Mouse (Mus musculus) left cerebral cortex, adult 9 months (tissue): ENCODE measurements at regions not wholly inside any gene's neighbourhood (a gene's known extent, or its start where the extent isn't known, plus 50 kb on each side); places are given as distances from the start of the nearest gene placed in this dataset.

Experiments used
- DNase-seq, 2 experiments: peaks; one replicate each; pipeline ENCODE4 v3.0.0; 2022; ENCODE audit warnings: low spot score in 2 of 2

DNA sequence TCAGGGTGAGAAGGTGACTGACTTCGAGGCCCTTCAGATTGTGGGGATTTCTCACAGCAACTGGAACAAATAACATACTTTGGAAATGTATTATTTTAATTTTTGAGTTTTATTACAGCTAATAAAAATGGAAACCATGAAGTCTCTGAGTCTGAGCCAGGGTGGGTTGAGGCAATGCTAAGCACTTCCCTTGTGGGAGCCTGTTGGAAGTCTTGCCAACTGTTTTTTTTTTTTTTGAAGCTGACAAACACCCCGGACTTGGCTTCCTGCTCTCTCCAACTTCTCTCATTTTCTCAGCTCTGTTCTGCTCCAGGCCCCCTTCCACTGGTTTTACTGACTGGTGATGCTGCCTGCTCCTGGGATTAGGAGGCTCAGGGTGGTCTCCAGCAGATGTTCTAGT is 445.4 kb upstream of the Mki67 start:
- no peak for DNase-seq

DNA sequence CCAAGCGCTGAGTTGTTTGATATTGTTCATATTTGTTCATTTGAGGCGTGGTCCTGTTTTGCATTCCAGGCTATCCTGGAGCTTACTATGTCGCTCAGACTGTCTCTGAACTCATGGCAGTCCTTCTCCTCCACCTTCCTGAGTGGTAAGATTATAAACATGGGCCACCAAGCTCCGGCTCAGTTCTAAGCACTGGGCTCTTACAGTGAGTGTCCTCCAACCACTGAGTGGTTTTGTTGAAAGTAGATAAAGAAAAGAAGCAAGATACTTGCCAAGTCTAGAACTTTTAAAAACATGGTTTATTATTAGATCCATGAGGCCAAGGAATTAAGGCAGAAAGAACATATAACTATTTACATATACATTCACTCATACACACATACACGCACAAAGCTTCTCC is 448.7 kb upstream of the Mki67 start:
- no peak for DNase-seq

DNA sequence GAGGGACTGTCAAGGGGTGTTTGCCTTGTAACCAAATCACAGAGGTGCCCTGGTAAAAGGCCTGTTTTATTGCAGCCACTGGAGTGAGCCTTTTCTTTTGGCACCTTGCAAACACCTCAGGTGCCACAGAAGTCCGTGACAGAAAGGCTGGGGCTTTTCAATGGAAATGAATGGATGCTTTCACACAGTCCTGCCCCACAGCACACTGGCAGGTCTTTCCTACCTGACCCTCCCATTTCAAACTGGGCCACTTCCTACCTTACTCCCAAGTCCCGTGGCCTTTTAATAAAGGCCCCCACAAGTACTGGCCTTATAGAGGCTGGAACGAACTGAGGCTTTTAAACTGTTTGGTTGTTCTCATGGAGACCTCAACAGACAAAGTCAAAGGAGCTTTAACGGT is 453.1 kb upstream of the Mki67 start:
- DNase-seq: no peak

DNA sequence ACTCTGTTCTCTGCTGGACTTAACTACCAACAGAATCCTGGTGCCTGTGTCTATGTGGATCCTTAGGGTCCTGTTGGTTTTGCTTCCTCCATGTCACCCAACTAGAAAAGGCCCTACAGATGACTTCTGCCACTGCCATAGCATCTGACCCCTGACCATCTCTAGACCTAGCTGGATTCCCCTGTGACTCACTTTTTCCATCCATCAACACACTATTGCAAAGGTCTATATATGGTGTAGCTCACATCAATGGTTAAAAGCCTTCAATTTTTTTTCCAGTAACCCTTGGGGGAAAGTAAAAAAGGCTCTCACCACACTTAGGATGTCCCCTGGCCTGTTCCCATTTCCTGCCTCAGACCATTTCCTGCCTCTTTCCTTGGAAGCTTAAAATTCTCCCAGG is 460.2 kb upstream of the Mki67 start:
- DNase-seq: no peak

DNA sequence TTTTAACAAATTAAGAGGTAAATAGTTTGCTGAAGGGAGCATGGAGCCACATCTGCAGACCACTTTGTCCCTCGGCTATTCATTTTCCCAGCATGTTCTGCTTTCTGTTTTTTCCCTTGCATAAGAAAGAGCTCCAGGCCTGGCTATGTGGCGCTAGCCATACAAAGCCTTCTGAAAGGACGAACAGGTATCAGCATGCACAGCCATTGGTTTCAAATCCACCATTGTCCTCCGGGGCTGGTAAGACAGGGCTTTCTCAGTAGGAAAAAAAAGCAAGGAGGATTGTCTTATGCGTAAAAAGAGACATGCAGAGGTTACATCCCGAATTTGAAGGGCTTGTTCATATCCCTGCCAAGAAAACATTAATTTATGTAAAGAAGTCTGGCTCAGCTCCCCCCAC is 464.8 kb upstream of the Mki67 start:
- no peak for DNase-seq

DNA sequence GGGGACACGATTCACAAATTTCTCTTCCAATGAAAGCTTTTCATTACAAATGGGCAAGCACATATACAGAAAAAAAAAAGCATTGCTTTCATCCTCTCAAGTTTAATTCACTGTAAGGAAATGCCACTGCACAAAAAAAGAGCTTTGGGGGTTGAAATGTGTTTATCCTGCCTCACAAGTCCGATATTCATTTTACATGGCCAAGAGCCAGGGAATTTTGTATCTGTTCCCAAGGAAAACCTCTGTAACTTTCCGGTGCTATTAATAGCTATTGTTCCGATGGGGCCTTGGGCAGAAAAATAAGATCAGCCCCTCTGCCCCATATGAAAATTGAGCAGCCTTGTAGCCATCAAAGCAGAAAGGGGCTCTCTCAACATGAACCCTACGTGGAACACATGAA is 465.9 kb upstream of the Mki67 start:
- no peak for DNase-seq

DNA sequence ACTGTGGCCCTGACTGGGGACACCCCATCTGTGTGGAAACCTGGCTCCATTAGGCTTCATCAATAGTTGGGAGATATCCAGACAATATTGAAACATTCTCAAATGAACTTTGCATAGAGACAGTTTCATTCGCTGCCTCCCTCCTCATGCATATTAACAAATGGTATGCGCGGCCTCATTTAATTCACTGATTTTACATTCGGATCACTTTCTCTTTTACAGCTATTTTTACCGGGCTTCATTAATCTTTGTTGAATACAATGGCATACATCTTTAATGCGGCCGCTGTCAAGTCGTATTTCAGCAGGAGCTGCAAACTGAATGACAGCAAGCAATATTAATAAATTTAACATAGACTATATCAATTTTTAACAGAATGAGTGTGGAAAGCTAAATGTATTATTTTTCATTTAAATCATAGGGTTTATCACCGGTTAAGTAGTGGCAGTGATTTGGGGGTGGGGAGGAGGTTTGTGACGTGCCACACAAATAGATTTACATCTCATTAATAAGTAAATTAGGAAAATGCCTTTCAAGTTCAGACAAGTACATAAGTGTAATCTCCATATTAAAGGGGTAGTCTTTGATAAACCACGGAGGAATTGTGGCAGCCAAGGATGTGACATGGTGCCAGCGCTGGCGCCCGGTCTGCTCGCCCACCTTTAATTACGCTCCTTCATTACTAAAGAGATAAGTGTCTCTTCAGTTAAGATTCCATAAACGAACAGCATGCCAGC is 480.4 kb upstream of the Mki67 start:
- DNase-seq: no peak

DNA sequence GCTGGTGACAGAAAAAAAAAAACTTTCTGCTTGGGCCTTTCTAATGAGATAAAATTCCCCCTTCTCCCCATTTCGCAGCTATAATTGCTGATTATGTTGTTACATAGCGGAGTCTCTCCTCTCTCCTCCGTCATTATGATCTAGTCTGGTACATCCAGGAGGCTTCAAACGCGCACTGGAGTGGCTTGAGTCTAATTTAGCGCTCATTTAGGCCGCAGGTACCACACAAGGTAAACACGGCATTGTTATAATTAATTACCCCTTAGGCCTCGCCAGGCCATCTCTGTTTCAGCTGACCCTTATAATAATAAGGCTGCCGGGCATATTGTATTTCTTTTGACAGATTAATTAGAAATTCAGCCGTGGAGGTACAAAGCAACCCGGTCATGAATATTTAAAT is 492.7 kb upstream of the Mki67 start:
- DNase-seq: no peak

DNA sequence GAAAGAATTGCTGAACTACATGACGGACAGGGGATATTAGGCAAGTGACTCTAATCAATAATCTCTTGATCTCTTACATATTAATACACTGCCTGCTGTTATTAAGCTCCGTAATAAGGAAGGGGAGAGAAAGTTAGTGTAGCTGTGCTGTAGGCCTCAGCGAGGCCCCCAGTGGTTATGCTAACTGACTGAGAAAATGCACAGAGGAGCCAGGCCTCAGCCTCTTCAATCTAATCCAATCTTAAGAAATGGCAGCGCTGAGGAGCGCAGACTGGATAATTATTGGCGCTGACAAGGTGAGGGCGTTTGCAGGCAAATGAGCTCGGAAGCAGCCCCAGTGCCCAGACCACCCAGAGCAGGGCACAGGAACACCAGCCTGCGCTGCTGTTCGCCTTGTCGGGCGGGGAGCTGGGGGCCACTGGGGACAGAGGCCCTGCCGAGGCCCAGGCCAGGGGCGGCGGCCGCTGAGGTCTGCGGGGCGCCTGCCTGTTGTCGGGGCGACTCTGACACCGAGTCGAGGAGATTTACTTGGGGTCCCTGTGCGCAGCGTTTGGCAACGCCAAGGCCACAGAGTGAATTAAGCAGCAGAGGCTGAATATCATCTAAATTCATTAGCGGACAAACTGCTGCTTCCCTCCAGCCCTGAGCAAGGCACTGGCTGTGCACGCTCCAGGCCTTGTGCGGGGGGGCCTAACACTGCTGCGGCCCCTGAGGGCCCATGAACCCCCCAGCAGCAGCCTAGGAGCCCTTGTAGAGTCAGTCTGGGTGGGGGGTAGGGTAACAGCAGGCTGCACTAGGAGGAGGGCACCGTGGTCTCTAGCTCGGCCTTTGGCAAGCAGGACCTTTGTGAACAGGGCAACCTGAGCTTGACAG is 493.4 kb upstream of the Mki67 start:
- no peak for DNase-seq

DNA sequence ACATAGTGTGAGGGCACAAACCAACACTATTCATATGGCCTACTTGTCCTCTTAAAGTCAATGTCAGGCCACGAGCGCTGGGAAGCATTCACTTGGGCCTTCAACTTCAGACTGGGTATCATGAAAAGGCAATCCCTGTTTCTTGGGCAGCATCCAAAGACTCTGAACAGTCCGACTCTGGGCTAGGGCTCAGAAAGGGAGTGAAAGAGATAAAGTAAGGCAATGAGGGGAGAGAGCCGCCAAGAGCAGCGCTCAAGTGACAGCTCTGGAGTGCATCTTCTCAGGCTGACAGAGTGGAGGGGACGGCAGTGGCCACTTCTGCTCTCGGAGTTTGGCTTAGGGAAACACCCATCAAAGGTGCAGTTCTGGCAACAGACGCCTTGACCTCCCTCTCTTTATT is 496.3 kb upstream of the Mki67 start:
- DNase-seq: no peak

DNA sequence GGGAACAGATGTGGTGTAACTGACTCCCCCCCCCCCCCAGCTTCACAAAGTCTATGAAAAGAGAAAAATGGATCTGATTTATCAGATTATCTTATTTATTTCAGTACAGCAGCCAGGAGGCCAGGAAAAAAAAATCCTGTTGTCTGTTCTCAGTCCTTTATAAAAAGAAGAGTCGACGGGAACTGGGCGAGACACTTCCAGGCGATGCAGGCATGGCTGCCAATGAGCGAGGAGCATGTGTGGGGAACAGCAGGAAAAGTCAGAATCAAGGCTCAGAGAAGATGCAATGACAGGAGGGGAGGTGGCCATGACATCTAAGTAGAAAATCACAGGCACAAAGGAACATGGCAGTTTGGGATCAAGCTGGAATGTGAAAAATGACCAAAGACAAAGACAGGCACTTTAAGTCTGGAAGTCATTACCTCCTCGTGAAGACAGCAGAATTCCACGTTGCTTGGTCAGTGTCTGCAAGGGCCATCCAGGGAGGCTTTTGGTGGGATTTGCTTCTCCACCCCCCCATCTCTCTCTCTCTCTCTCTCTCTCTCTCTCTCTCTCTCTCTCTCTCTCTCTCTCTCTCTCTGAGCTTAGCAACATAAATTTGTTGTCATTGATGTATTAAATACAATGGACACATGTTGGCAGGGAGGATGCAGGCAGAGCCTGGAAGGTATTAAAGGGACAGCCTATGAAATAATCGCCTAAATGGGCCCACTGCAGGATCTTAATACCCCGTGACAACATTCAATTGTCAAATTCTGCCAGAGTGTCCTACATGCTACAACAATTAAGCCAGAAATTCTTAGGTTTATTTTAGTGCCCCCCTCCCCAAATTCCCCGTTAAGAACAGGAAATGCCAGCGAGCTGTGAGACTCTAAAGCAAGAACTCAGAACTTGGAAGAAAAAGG is 497.1 kb upstream of the Mki67 start:
- DNase-seq: no peak

DNA sequence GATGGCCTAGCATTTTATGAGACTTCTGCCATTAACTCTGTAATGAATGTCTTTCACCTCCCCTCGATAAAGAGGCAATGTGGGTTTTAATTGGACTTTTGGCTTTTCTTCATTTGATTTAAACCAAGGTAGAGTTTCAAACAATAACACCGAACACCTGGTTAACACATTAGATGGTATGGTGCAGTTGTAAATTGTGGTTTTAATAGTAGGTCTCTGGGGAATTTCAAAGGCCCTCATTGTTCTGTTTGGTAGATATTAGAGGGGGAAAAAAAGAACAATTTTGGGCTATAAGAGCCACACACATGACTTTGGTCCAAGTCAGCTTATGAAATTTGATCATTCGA is 497.8 kb upstream of the Mki67 start:
- no peak for DNase-seq

DNA sequence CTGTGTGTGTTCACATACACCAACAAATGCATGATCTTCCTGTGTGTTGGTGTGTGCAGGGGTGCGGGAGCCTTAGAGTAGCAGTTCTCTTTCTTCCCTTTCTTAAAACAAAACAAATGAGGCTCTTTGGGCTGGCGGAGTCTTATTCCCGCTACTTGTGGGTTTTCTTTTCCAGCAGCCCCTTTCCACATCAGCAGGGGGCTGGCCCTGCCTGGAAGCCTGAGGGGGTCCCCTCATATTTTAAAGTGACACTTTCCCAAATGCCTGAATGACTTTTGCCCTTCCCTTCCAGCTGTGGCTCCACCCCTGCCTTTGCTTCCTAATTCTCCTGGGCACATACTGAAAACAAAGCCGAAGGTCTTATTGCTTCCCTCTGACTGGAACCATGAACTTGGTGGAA is 498.3 kb upstream of the Mki67 start:
- DNase-seq: no peak

DNA sequence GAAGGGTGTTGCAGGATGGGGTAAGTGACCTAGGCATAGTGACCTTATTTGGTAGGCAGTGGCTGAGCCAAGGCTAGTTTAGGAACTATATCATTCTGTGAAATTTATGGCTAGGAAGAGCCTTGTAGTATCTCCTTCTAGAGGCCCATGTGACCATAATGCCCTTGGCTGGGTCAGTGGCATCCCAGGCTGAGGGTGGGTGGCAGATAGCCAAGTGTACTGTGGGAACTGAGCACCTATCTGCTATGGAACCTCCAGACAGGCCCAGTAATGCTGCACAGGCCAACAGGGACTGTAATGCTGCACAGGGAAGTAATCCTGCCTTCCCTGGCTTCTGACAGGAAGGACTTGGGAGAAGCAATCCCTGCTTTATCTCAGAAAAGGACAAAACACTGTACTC is 500.6 kb upstream of the Mki67 start:
- no peak for DNase-seq

DNA sequence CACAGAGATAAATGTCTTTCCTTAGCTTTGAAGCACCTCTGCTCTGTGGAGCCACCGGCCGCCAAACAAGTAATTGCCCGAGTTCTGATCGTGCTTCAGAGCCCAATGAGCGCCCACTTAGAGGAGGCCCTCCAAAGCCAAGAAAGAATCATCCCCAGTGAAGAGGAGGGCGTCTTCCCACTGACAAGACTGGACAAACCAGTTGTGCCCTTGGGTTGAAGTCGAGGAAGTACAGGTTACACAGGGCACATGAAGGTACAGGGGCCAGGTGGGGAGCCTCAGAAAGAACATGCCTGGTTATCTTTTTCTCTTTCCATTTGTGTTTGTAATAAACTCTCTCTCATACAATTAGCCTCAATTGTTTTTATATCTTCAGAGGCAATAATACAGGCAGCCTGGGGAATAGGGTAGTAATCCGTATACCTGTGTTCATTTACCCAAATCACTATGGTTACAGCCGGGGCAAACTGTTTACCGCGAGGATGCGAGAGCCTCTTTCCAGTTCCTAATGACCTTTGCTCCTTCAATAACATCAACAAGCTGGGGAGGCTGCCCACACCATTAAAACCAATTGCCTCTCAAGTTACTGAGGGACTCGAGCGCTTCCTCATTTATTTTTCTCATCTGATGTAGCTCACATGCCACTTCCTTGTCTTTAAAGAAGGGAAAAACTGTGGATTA is 503.5 kb upstream of the Mki67 start:
- DNase-seq: no peak

DNA sequence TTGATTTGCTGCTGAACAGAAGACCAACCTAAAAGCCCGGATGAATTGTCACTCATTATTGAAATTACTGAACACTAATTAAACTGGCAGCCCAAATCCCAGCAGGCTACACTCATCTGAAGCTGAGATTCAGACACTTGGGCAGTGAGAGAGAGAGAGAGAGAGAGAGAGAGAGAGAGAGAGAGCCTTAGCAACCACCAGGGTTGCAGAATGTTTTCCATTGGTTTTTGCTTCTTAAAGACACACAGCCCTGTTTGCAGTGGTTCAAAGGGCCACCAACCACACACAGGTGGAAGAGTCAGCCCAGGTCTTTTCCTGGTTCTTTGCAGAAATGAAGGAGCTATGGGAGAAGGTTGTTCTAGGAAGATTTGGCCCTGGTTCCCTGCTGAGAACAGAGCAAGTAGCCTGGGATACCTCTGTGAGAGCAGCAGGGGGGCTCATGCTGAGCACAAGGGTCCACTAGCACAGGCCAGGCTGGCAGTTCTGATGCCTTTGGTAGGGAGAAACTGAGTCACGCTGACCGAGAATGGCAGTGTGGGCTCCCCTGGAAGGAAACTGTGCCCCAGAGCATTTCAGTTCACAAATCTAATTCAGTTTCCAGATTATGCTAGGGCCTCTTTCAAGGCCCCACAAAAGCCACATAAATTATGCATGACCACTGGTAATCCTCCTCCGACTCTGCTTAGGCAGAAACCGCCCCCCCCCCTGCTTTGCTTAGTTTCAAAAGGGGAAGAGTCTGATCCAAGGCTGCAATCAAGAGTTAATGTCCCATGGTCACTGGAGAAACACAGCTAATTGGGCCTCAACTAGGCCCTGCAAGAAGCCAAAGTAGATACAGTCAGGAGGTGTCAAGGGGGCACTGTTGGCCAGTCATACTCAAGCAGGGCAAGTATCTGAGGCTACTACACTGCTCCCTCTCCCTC is 504.3 kb upstream of the Mki67 start:
- DNase-seq: no peak

DNA sequence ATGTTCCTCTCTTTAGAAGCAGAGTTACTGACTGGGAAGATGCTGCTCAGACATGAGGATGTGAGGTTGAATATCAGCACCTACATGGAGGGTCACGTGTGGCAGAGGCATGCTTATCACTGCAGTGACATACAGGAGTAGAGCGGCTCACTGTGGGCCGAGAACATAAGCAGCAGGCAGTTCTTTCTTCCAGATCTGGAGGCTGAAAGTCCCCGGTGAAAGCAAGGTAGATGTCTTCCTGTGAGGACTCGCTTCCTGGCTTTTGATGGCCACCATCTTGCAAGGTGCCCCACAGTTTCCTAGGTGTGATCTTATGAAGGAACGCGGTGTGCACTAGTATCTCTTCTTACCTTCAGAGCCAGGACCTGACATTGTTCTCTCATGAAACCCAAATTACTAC is 505.5 kb upstream of the Mki67 start:
- DNase-seq: no peak

DNA sequence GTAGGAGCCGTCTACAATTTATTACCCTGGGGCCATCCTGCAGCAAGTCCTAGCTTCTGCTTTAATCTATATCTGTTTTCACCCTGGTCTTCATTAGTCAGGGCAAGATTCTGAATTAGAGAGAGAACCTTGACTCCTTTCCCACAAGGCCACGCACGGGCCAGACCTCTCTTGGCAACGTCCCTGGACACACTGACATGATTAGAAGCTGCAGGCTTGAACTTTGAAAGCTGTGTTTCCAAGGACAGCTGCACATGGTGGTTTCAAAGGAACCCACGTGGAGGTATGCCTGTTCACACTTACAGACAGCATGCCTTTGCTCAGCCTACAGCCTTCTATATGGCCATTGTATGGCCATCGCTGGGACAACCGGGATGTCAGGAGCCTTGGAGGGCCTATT is 509.9 kb upstream of the Mki67 start:
- DNase-seq: no peak

DNA sequence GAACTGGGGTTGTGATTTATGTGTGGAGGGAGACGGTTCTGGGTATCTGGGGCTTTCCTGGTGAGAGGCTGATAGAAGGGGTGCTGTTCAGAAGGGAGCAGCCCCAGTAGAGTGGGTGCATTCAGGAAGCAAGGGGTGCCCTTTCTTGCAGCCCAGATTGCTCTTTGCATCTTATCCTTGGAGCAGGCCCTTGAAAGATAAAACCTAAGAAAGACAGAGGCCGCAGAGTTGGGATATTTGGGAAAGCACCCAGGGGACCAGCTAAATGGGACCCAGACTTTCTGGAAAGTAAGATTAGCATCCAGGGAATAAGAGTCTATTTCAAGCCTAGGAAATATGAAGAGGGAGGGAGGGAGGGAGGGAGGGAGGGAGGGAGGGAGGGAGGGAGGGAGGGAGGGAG is 512.2 kb upstream of the Mki67 start:
- no peak for DNase-seq

DNA sequence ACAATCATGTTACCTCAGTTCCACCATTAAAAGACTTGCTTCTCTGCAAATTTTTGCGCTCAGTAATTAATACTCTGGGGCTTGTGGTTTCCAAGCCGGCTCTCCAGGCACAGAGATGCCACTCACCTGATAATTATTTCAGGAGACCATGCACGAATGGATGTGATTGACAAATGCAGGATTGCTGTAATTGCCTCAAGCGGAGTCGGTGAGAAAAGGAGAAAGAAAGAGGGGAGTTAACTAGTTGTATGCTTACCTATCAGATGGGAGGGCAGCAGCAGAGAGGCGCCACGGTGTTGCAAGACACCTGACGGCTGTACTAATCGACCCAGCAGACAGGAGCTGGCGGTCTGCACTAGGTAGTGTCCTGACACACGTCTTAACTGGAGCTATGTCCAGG is 513.4 kb upstream of the Mki67 start:
- DNase-seq: no peak

DNA sequence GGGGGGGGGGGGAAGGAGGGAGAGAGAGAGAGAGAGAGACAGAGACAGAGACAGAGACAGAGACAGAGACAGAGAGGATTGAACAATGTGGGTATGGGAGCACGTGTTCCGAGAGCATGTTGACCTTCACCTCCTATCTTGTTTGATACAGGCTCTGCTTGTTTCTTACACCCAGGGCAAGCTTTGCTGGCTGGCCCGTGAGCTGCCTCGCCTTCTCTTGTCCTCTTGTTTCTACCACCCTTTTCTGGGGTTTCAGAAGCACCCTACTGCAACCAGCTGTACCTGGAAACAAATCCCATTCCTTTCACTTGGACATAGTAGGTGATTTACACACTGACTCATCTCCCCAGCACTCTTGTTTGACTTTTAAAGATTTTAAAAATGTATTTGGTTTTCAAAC is 516.0 kb upstream of the Mki67 start:
- DNase-seq: no peak
